Mouse (Mus musculus) MEL (cell line): Measurements from ENCODE around the gene Rin2.

Experiments used
- E2F4 ChIP-seq: IDR thresholded peaks from 2 replicates; pipeline ENCODE4 v1.6.1; 2011; ENCODE audit warnings: low read depth, low read length, improper control_type of control experiment, borderline replicate concordance
- JUND ChIP-seq: IDR thresholded peaks from 2 replicates; pipeline ENCODE4 v1.6.1; 2011; ENCODE audit warnings: low read depth, mild to moderate bottlenecking, improper control_type of control experiment, low read length
- POLR2AphosphoS2 ChIP-seq: IDR thresholded peaks from 2 replicates; pipeline ENCODE4 v1.6.1; 2011; ENCODE audit warnings: low read length, improper control_type of control experiment

DNA sequence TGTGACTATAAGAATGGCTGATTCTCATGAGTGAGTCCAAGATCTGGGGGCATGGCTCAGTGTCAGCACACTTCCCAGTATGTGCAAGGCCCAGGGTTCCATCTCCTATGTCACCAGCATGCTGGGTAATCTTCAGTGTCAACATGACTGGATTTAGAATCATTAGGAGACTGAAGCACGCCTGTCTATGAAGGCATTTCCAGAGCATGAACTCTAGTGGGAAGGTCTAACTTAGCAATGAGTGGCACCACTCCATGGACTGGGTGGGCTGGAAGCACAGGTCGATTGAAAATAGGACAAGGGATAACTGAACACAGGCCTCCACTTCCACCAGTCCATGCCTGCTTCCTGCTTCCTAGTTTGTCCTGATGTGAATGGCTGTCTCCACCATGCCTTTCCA, 127.6 kb downstream of the Rin2 start:
- TF ChIP-seq E2F4: no peak
- no peak for TF ChIP-seq JUND
- no peak for TF ChIP-seq POLR2AphosphoS2
